Mouse (Mus musculus) kidney, adult 2 months (tissue): ENCODE measurements at regions not wholly inside any gene's neighbourhood (a gene's known extent, or its start where the extent isn't known, plus 50 kb on each side); places are given as distances from the start of the nearest gene placed in this dataset.

Experiments
- CTCF ChIP-seq: fragments of 200-500 bp; conservative IDR thresholded peaks from 2 replicates; pipeline ENCODE4 v1.5.1; 2011; ENCODE audit warnings: low read depth, mild to moderate bottlenecking, control low read depth, low read length, moderate library complexity, mixed read lengths; ENCODE audit not compliant: insufficient read depth, insufficient read length
- POLR2A ChIP-seq: fragments of 200-500 bp; IDR thresholded peaks from one replicate; pipeline ENCODE4 v1.6.1; 2011; ENCODE audit warnings: low read depth, low read length, control low read depth

- no peak for TF ChIP-seq CTCF
- TF ChIP-seq POLR2A, result no peak
Observed at GRCm38 (mm10) chr7:129978576-129978975, 386.9 kb downstream of the Wdr11 start.
